Mouse (Mus musculus): ENCODE measurements around the gene Gins3. TPM values are rescaled to one million over a fixed set of nuclear protein-coding genes. Genes with fewer than 3 reads are reported as not detected.
"Not testable (repeated sequence)": the region's sequence is repeated elsewhere in the genome, so short reads cannot be mapped to it uniquely, and the experiment has no call there.

The Gins3 gene
- total RNA-seq, 2 experiments from 2014 or later: 0.69 to 0.98 TPM

DNA sequence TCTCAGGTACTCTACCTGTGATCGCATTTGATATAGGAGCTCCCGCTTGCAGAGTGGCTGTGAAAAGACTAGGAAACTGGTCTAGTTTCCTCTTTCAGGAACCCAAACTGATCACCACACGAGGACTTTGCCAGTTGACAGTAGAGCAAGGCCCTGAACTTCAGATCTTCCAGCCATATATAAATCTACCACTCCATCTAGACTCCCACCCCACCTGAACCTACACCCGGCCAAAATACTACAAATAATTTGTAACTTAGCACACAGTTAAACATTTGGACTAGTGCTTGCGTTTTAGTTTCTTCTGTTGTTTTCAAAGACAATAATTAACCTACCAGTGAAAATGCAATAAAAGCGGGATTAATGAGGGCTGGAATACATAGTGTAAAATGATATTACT, 413 bp upstream of the Gins3 start:
- intact Hi-C loops (cut with DNase I; ENCODE audit: low total_unique reads): no loop called here
- DNase-seq: no peak

GRCm38 (mm10) chr8:95634063-95634340, 749 bp downstream of the Gins3 start:
- no peak for DNase-seq
- intact Hi-C loops (cut with DNase I; ENCODE audit: low total_unique reads): no loop called here

- DNase-seq: no peak
- intact Hi-C loops (cut with DNase I; ENCODE audit: low total_unique reads): no loop called here
Observed at GRCm38 (mm10) chr8:95644942-95645341, 11.7 kb downstream of the Gins3 start.

- intact Hi-C loops (cut with DNase I; ENCODE audit: low total_unique reads): no loop called here
- DNase-seq: no peak
Observed at GRCm38 (mm10) chr8:95648251-95648650, 15.0 kb downstream of the Gins3 start.

DNA sequence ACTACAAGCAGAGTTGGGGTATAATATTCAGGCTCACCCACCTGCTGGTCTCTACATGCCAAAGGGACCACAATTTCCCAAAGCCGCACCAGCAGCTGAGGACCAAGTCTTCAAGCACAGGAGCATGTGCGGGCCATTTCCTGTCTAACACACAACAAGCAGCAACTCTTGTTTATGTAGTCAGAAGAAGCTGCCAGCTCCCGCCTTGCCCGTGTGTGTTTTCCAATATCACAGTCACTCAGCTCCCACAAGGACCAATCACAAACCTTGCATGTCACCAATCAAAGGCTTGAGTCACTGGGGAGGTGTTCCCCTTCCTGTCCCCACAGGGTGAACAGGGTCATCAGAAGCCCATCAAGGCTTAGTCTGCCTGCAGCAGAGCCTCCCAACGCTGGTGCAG, 20.1 kb downstream of the Gins3 start:
- no peak for DNase-seq
- intact Hi-C loops (cut with DNase I; ENCODE audit: low total_unique reads): no loop called here

GRCm38 (mm10) chr8:95655831-95656230, 22.6 kb downstream of the Gins3 start:
- intact Hi-C loops (cut with DNase I; ENCODE audit: low total_unique reads): no loop called here
- DNase-seq: no peak

DNA sequence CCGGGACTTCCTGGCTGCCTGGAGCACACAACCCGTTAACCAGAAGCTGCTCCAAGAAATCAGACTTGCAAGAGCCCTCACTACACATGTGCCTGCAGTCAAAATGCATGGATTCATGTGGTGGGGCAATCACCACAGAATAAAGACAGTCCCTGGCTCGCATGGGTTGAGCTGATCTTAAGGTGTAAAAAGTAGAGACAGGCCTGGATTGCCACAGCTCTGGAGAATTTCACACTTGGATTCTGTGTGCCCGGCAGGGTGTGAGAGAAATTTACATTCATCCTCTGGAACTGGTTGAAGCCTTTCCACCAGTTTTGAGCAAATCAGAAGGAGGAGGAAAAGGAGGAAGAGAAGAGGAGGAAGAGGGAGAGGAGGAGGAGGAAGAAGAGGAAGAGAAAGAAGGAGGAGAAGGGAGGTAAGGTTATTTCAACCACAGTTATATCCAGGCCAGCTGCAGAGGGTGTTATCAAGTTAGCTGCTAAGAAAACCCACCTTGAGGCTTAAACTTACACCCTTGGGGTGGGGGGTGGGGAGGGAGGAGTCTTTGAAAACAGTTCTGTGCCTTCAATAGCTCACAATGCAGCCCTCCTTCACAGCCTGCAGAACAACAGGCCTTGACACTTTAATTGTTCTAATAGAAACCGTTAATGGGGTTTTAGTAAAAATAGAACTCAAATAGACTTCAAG, 23.2 kb downstream of the Gins3 start:
- intact Hi-C loops (cut with DNase I; ENCODE audit: low total_unique reads): no loop called here
- no peak for DNase-seq

DNA sequence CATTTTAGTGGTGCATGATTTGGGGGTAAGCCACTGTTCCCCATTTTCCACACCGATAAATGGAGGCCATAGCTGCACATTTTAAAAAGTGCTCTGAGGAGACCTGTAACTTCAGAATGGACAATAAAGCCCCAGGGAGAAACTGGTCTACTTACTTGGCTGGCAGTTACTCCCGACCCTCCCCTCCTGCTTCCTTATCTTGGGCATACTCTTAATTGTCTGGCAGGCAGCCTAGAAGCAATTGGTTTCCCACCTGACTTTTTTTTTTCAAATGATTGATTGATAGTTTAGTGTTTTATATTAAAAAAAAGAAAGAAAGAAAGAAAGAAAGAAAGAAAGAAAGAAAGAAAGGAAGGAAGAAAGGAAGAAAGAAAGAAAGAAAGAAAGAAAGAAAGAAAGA, 24.3 kb downstream of the Gins3 start:
- DNase-seq: no peak

GRCm38 (mm10) chr8:95660334-95660882, 27.2 kb downstream of the Gins3 start:
- intact Hi-C loops (cut with DNase I; ENCODE audit: low total_unique reads): no loop called here
- DNase-seq: no peak

More for the DNA sequence above, 24.3 kb downstream of the Gins3 start:
- intact Hi-C loops (cut with DNase I; ENCODE audit: low total_unique reads): no loop called here

GRCm38 (mm10) chr8:95661085-95661484, 27.8 kb downstream of the Gins3 start:
- DNase-seq: no peak
- intact Hi-C loops (cut with DNase I; ENCODE audit: low total_unique reads): no loop called here

DNA sequence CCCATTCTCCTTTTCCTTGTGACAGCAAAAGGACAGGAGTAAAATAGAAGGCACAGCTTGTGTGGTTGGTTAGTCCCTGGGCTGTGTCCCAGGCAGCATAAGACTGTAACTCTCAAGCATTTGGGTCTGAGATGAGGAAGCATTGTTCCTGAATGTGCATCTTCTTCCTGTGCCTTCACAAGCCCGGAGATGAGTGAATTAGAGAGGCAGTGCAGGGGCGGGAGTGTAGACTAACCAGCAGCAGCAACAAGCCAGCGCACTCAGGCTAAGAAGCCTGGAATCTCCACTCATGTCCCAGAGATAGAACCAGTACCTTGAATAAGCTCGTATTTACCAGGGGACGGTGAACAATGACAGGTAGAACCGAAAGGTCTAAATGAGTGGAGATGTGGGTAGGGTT, 28.3 kb downstream of the Gins3 start:
- no peak for DNase-seq
- intact Hi-C loops (cut with DNase I; ENCODE audit: low total_unique reads): no loop called here

DNA sequence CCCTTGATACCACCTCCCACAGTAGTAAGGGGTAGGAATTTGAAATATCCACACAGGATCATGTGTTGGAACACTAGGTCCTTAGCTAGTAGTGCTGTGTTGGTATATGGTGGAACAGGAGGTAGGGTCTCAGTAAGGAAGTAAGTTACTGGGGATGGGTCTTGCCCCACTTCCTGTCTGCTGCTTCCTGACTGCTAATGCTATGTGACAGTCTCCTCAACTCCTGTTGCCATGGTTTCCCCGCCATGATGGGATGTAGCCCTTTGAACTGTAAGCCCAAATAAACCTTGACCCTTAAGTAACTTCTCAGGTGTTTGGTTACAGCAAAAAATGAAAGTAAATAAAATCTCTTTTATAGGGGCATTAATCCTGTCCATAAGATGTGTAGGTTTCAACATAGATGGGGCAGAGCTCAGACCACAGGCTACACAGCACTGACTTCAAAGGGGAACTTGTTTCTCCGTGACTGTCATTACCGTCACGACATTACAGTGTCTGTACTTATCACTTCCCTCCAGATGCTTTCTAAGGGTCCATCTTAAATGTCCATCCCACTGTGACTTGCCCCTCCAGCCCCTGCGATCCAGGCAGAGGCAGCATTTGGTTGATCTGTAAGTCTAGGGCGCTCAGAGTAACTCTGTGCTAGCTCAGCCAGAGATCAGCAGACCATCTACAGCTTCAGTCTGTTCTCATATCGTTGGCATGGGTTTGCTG, 29.8 kb downstream of the Gins3 start:
- intact Hi-C loops (cut with DNase I; ENCODE audit: low total_unique reads): no loop called here
- no peak for DNase-seq

- intact Hi-C loops (cut with DNase I; ENCODE audit: low total_unique reads): no loop called here
- no peak for DNase-seq
Observed at GRCm38 (mm10) chr8:95663599-95663949, 30.3 kb downstream of the Gins3 start.

GRCm38 (mm10) chr8:95665813-95666452, 32.7 kb downstream of the Gins3 start:
- not testable (repeated sequence) for DNase-seq

DNA sequence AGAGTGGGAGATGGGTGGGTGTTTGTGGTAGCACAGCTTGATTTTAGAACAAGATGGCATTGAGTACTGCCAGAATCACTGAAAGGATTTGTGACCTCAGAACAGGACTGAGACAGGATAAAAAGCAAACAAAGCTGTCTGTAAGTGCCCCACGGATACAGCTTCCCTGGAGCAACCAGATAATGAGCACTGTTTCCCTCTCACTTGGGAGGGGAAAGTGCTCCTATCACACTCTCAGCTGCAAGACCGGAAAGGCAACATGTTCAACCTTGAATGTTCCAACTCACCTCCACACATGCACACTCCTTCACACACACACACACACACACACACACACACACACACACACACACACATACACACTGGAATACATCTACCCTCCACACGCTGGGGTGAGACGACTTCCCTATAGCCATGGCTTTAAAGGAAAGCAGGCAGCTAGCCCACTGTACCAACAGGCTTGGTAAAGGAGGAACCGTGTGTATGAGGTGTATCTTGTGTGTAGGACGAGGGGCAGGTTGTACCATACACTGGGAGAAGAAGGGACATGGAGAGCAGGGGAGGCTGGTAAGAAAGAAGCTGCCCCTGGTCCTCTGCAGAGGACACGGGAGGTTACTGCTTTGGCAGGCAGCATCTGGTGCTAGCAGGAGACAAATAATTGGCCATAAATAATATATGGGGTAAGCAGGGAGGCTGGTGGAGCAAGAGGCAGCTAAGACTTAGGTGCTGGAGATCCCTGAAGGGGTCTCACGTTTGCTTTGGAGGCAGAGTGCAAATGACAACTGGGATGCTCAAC, 35.1 kb downstream of the Gins3 start:
- DNase-seq: no peak
- intact Hi-C loops (cut with DNase I; ENCODE audit: low total_unique reads): no loop called here

More at GRCm38 (mm10) chr8:95665813-95666452, 32.7 kb downstream of the Gins3 start:
- intact Hi-C loops (cut with DNase I; ENCODE audit: low total_unique reads): not testable (repeated sequence)

- intact Hi-C loops (cut with DNase I; ENCODE audit: low total_unique reads): no loop called here
- DNase-seq: no peak
Observed at GRCm38 (mm10) chr8:95669967-95670366, 36.7 kb downstream of the Gins3 start.

DNA sequence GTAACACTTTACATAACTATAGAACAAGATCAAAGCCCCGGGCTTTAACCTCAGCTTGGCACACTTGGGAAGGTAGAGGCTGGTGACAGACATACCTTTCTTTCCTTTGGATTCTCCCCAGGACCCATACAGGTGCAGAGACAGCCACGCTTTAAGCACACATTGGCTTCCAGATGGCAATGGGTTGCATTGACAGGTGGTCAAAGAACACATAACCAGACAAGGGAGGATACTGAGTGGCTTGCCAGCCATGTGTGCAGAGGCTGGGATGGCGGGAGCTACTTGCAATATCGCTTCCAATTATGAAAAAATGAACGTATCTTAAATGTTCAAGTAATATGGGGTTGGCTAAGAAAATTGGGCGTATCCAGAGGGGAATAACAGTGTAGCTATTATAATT, 38.6 kb downstream of the Gins3 start:
- intact Hi-C loops (cut with DNase I; ENCODE audit: low total_unique reads): no loop called here

GRCm38 (mm10) chr8:95672811-95673210, 39.6 kb downstream of the Gins3 start:
- intact Hi-C loops (cut with DNase I; ENCODE audit: low total_unique reads): no loop called here
- DNase-seq: no peak

More for the DNA sequence above, 38.6 kb downstream of the Gins3 start:
- no peak for DNase-seq

DNA sequence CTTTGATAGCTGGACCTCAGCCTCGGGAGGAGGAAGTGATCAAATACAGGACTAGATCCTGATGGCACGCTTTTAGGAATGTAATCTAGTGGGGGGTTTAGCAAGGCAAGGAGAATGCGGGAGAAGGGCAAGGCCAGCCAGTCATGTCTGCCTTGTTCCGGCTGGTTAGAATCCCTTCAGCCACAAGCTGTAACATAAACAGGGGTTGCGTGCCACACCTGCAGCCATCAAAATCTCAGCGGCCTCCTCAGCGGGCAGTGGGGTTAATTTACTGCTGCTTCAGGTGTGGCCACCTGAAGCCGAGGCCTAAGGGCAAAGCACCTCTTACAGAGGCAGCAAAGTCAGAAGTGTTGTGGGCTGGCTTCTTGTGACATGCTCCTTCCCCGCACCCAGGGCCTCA, 43.4 kb downstream of the Gins3 start, which contains the start of gene Ndrg4:
TSS of gene Ndrg4 (plus strand) at position 350 of the 400 bp plus-strand sequence.
- no peak for DNase-seq
- intact Hi-C loops (cut with DNase I; ENCODE audit: low total_unique reads): no loop called here

- DNase-seq: no peak
- intact Hi-C loops (cut with DNase I; ENCODE audit: low total_unique reads): no loop called here
Observed at GRCm38 (mm10) chr8:95677591-95678023, 44.4 kb downstream of the Gins3 start.
